Comparison of ENCODE assay signal across 14 mouse cellular contexts in the genomic region with DNA sequence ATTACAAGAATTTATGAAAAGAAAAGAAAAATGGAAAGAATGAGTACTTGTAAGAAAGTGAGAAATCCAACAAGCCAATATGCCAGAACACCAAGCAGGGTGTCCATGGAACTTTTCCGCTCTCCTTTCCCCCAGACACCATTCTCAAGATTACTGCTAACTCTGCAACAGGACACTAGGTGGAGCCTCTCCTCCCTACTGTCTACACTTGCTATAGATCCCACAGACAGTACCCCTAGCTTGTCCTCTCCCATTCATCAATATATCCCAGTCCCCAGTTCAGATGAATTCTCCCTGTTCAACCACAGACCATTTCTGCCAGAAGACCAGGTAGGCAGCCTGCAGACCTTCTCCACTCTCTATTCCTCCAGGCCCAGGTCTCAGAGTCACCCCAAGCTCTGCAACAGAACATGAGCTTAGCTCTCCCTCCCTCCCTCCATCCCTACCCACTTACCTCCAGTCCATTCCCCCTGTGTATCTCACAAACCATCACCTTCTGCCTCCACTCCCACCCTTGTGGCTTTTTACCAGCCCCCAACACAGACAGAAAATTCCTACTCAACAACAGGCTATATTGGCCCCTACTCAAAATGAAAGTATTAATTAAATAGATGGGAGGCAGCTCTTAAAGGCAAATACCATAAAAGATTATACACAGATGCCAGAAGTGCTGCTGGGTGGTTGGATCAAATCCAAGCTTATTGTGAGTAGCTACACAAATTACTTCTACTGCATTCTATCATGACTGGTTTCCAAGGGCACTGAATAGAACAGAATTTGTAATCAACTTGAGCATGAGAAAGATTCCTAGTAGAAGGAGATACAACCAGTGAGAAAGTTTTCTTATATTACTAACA.
A peak's percentile ranks its signal among the peaks of the same experiment; 100 is the strongest.
DNase-seq lines count a peak whose midpoint lies in the region; ATAC-seq and TF ChIP-seq lines count a peak whose summit lies in the region.
"Had no signal": no experiment of that assay in that cellular context is flagged by ENCODE, and none has a peak within 500 bp of the region (broad histone marks: within the 10 kb centered on the region; RNA-seq: fewer than 3 reads in every experiment).

No protein-coding gene starts in this region.

- H3K4me1 ChIP-seq in hindbrain, embryonic 14.5 days (replicated peaks; ENCODE audit: control insufficient read depth, insufficient read depth, low read length): no peaks in the 10 kb centered on the region
- no peaks in the 10 kb centered on the region for H3K4me1 ChIP-seq in hindbrain, embryonic 11.5 days (replicated peaks; ENCODE audit: control insufficient read depth, insufficient read depth, low read length)
- no peaks in the 10 kb centered on the region for H3K4me1 ChIP-seq in neural tube, embryonic 14.5 days (ENCODE audit: control insufficient read depth, insufficient read depth, low read length)
- H3K4me1 ChIP-seq in neural tube, embryonic 15.5 days: no peaks in the 10 kb centered on the region
- H3K4me1 ChIP-seq in midbrain, postnatal 0 days (ENCODE audit: insufficient read depth, low read length): no peaks in the 10 kb centered on the region
- H3K4me1 ChIP-seq: limb, embryonic 12.5 days had no signal

- no peak overlapping the region; the same call in 1 of the 2 replicates for H3K27ac ChIP-seq in hindbrain, embryonic 14.5 days
- no peak overlapping the region for H3K27ac ChIP-seq in hindbrain, embryonic 11.5 days (ENCODE audit: low read depth, low read length)
- H3K27ac ChIP-seq in neural tube, embryonic 14.5 days (ENCODE audit: low read depth, low read length): no peak overlapping the region
- H3K27ac ChIP-seq in neural tube, embryonic 15.5 days (replicated peaks): no peak overlapping the region
- H3K27ac ChIP-seq in midbrain, postnatal 0 days (ENCODE audit: low read depth, low read length): no peak overlapping the region
- H3K27ac ChIP-seq: limb, embryonic 12.5 days had no signal

- WGBS in hindbrain, embryonic 14.5 days: 83% methylated on average over 1 of the region's 1 CpGs
- 92% methylated on average over 1 of the region's 1 CpGs for WGBS in hindbrain, embryonic 11.5 days
- WGBS in neural tube, embryonic 14.5 days: 79% methylated on average over 1 of the region's 1 CpGs
- WGBS in neural tube, embryonic 15.5 days: 89% methylated on average over 1 of the region's 1 CpGs
- WGBS in midbrain, postnatal 0 days: 83% methylated on average over 1 of the region's 1 CpGs

- no peak overlapping the region for H3K4me3 ChIP-seq in hindbrain, embryonic 14.5 days (replicated peaks; ENCODE audit: low read length)
- H3K4me3 ChIP-seq in hindbrain, embryonic 11.5 days (ENCODE audit: low read depth, low read length): no peak overlapping the region
- no peak overlapping the region for H3K4me3 ChIP-seq in neural tube, embryonic 14.5 days (ENCODE audit: low read depth, low read length)
- no peak overlapping the region for H3K4me3 ChIP-seq in neural tube, embryonic 15.5 days (replicated peaks)
- H3K4me3 ChIP-seq in midbrain, postnatal 0 days (ENCODE audit: low read depth, low read length): no peak overlapping the region
- H3K4me3 ChIP-seq: erythroblast, embryonic 14.5 days; limb, embryonic 12.5 days had no signal

- H3K9ac ChIP-seq in hindbrain, embryonic 14.5 days: no peak overlapping the region
- no peak overlapping the region for H3K9ac ChIP-seq in hindbrain, embryonic 11.5 days (ENCODE audit: low read depth, low read length)
- no peak overlapping the region for H3K9ac ChIP-seq in neural tube, embryonic 14.5 days (replicated peaks; ENCODE audit: low read depth, low read length)
- no peak overlapping the region for H3K9ac ChIP-seq in neural tube, embryonic 15.5 days (replicated peaks)
- H3K9ac ChIP-seq in midbrain, postnatal 0 days (replicated peaks; ENCODE audit: low read length, poor library complexity, severe bottlenecking): no peak overlapping the region
- H3K9ac ChIP-seq: limb, embryonic 12.5 days had no signal

- TF ChIP-seq CTCF in midbrain, postnatal 0 days (IDR thresholded peaks at IDR 0.05): peak; percentile 32

- DNase-seq in hindbrain, embryonic 14.5 days (ENCODE audit: low spot score): peak; percentile 58
- no peak for DNase-seq in hindbrain, embryonic 11.5 days (ENCODE audit: low spot score)
- peak; percentile 67 for DNase-seq in midbrain, postnatal 0 days (ENCODE audit: low spot score)
- no peak for DNase-seq in thymus, postnatal 25 days
- DNase-seq in yolk sac, embryonic 10.5 days (ENCODE audit: low spot score): no peak
- DNase-seq: adrenal gland, postnatal 25 days; cerebellum, adult 9-11 months; right cerebral cortex, postnatal 25 days had no signal

- no peaks in the 10 kb centered on the region for H3K9me3 ChIP-seq in hindbrain, embryonic 14.5 days (ENCODE audit: control insufficient read depth, low read length)
- H3K9me3 ChIP-seq in hindbrain, embryonic 11.5 days (ENCODE audit: control insufficient read depth, low read length): no peaks in the 10 kb centered on the region
- no peaks in the 10 kb centered on the region for H3K9me3 ChIP-seq in neural tube, embryonic 14.5 days (ENCODE audit: control insufficient read depth, low read length)
- no peaks in the 10 kb centered on the region for H3K9me3 ChIP-seq in neural tube, embryonic 15.5 days (replicated peaks)
- no peaks in the 10 kb centered on the region for H3K9me3 ChIP-seq in midbrain, postnatal 0 days (ENCODE audit: low read length)
- H3K9me3 ChIP-seq: G1E; limb, embryonic 12.5 days had no signal

- no peaks in the 10 kb centered on the region for H3K36me3 ChIP-seq in hindbrain, embryonic 14.5 days (replicated peaks; ENCODE audit: control insufficient read depth, insufficient read depth)
- no peaks in the 10 kb centered on the region for H3K36me3 ChIP-seq in hindbrain, embryonic 11.5 days (ENCODE audit: control insufficient read depth, insufficient read depth, low read length)
- H3K36me3 ChIP-seq in neural tube, embryonic 14.5 days (ENCODE audit: control insufficient read depth, insufficient read depth, low read length): no peaks in the 10 kb centered on the region
- H3K36me3 ChIP-seq in neural tube, embryonic 15.5 days: no peaks in the 10 kb centered on the region
- no peaks in the 10 kb centered on the region for H3K36me3 ChIP-seq in midbrain, postnatal 0 days (ENCODE audit: insufficient read depth, low read length)
- H3K36me3 ChIP-seq: G1E; limb, embryonic 12.5 days had no signal

- no peak overlapping the region for H3K4me2 ChIP-seq in hindbrain, embryonic 14.5 days (replicated peaks)
- no peak overlapping the region for H3K4me2 ChIP-seq in hindbrain, embryonic 11.5 days (replicated peaks; ENCODE audit: low read depth, low read length)
- no peak overlapping the region for H3K4me2 ChIP-seq in neural tube, embryonic 14.5 days (ENCODE audit: low read depth, low read length)
- no peak overlapping the region for H3K4me2 ChIP-seq in neural tube, embryonic 15.5 days
- no peak overlapping the region for H3K4me2 ChIP-seq in midbrain, postnatal 0 days (ENCODE audit: low read depth, low read length, poor library complexity, severe bottlenecking)
- H3K4me2 ChIP-seq: limb, embryonic 12.5 days had no signal

- ATAC-seq in hindbrain, embryonic 14.5 days (ENCODE audit: low FRiP score): no peak
- no peak; the same call in 1 of the 2 replicates for ATAC-seq in hindbrain, embryonic 11.5 days (ENCODE audit: low FRiP score)
- ATAC-seq in neural tube, embryonic 14.5 days (ENCODE audit: low read depth): peak; percentile 70; the same call in 1 of the 2 replicates
- ATAC-seq in neural tube, embryonic 15.5 days (ENCODE audit: low FRiP score): no peak
- ATAC-seq in common myeloid progenitor, adult 5-6 weeks (replicated peaks; ENCODE audit: low read depth, poor library complexity, severe bottlenecking): peak; percentile 36; the same call in 1 of the 2 replicates
- ATAC-seq in midbrain, postnatal 0 days (ENCODE audit: low FRiP score): no peak; the same call in 1 of the 2 replicates

- no peaks in the 10 kb centered on the region for H3K27me3 ChIP-seq in hindbrain, embryonic 14.5 days (ENCODE audit: control insufficient read depth, insufficient read depth, low read length)
- H3K27me3 ChIP-seq in hindbrain, embryonic 11.5 days (ENCODE audit: control insufficient read depth, insufficient read depth, low read length): no peaks in the 10 kb centered on the region
- H3K27me3 ChIP-seq in neural tube, embryonic 14.5 days (ENCODE audit: control insufficient read depth, insufficient read depth, low read length): no peaks in the 10 kb centered on the region
- H3K27me3 ChIP-seq in neural tube, embryonic 15.5 days (replicated peaks): no peaks in the 10 kb centered on the region
- no peaks in the 10 kb centered on the region for H3K27me3 ChIP-seq in midbrain, postnatal 0 days (ENCODE audit: insufficient read depth, low read length)
- H3K27me3 ChIP-seq: limb, embryonic 12.5 days had no signal

Comparison
In these comparisons a context has a peak if more than half of its experiments do, and no peak if none do; other contexts are left out.
1. ATAC-seq: peak in neural tube, embryonic 14.5 days (single experiment) and common myeloid progenitor, adult 5-6 weeks (single experiment); none in hindbrain, embryonic 14.5 days (single experiment), hindbrain, embryonic 11.5 days (single experiment), neural tube, embryonic 15.5 days (single experiment) and midbrain, postnatal 0 days (single experiment).
2. DNase-seq: peak in hindbrain, embryonic 14.5 days (single experiment) and midbrain, postnatal 0 days (single experiment); none in hindbrain, embryonic 11.5 days (single experiment), thymus, postnatal 25 days (single experiment) and yolk sac, embryonic 10.5 days (single experiment).